Mouse (Mus musculus) hindbrain, postnatal 0 days (tissue): ENCODE measurements around the gene Clec5a. TPM values are rescaled to one million over a fixed set of nuclear protein-coding genes. Genes with fewer than 3 reads are reported as not detected.
"Not testable (repeated sequence)": the region's sequence is repeated elsewhere in the genome, so short reads cannot be mapped to it uniquely, and the experiment has no call there.

Experiments used
- ATAC-seq: fragments of 200-750 bp; cut with Nextera tagmentation; 2 replicates; pipeline ENCODE4 v1.8.0; 2017; ENCODE audit warnings: mild to moderate bottlenecking, moderate TSS enrichment, moderate library complexity
- DNase-seq: peaks from one replicate; pipeline ENCODE4 v3.0.0-alpha.2; 2015; ENCODE audit warnings: low spot score
- H3K27ac ChIP-seq: fragments of 300-500 bp; sonication (generic); 2 replicates; pipeline ENCODE4 v1.5.1; 2014; ENCODE audit warnings: mild to moderate bottlenecking
- H3K27me3 ChIP-seq: fragments of 300-500 bp; sonication (generic); 2 replicates; pipeline ENCODE4 v1.6.1; 2014; ENCODE audit warnings: low read length, mixed read lengths; ENCODE audit not compliant: insufficient read depth
- H3K36me3 ChIP-seq: fragments of 300-500 bp; sonication (generic); 2 replicates; pipeline ENCODE4 v1.6.1; 2014; ENCODE audit warnings: low read length, mixed read lengths; ENCODE audit not compliant: insufficient read depth
- H3K4me1 ChIP-seq: fragments of 300-500 bp; sonication (generic); 2 replicates; pipeline ENCODE4 v1.6.1; 2014; ENCODE audit warnings: antibody characterized with exemption, low read length, mixed read lengths; ENCODE audit not compliant: insufficient read depth
- H3K4me2 ChIP-seq: fragments of 300-500 bp; sonication (generic); 2 replicates; pipeline ENCODE4 v1.6.1; 2014; ENCODE audit warnings: low read depth, mild to moderate bottlenecking, low read length, moderate library complexity, mixed read lengths
- H3K4me3 ChIP-seq: fragments of 300-500 bp; sonication (generic); 2 replicates; pipeline ENCODE4 v1.5.1; 2014; ENCODE audit warnings: low read length
- H3K9ac ChIP-seq: fragments of 300-500 bp; sonication (generic); replicated peaks from 2 replicates; pipeline ENCODE4 v1.6.1; 2014; ENCODE audit warnings: mild to moderate bottlenecking, low read length, moderate library complexity, mixed read lengths
- H3K9me3 ChIP-seq: fragments of 300-500 bp; sonication (generic); 2 replicates; pipeline ENCODE4 v1.6.1; 2016; ENCODE audit warnings: low read length, mixed read lengths
- CTCF ChIP-seq: IDR thresholded peaks from 2 replicates; pipeline ENCODE4 v1.5.1; 2016; ENCODE audit warnings: antibody characterized with exemption, control low read depth, low read depth
- WGBS: fragments of 180-500 bp; shearing (Covaris S2); extraction: QIAGEN DNeasy Blood & Tissue Kit; methylation state at CpG from one replicate; pipeline ENCODE4 v1.1.7; 2014; 5-methylcytosine and 5-hydroxymethylcytosine counted together
- polyA plus RNA-seq: library from polyadenylated mRNA; unstranded; fragments of >200 nt; fragmentation: Nextera tagmentation; extraction: Ambion mirVana; gene quantifications from 2 replicates; pipeline ENCODE4 v1.2.1, GENCODE M21; 2015
- total RNA-seq: library from RNA; depleted of rRNA; stranded (reverse); fragments of >200 nt; gene quantifications from 2 replicates; pipeline ENCODE4 v1.2.3, GENCODE M21; 2014

Clec5a gene
- total and polyA plus RNA-seq, 2 experiments from 2014 or later: 0.58 to 0.78 TPM

GRCm38 (mm10) chr6:40607431-40607830 lies 21.8 kb upstream of the Clec5a start:
- no peak for ATAC-seq
- Histone ChIP-seq H3K36me3 (no peaks in the 10 kb centered on the region), H3K27ac (no peak overlapping the region), H3K4me3 (no peak overlapping the region), H3K4me2 (no peak overlapping the region), H3K9me3 (no peaks in the 10 kb centered on the region), H3K4me1 (no peaks in the 10 kb centered on the region), H3K27me3 (no peaks in the 10 kb centered on the region), H3K9ac (no peak overlapping the region)
- no peak for TF ChIP-seq CTCF
- DNase-seq: no peak

- not testable (repeated sequence) for H3K4me1 ChIP-seq, H3K4me2 ChIP-seq, H3K27me3 ChIP-seq, H3K27ac ChIP-seq, DNase-seq, H3K36me3 ChIP-seq, H3K9ac ChIP-seq, H3K9me3 ChIP-seq, H3K4me3 ChIP-seq, ATAC-seq
- WGBS: 30% methylated on average over 4 of the region's 4 CpGs
Measured at GRCm38 (mm10) chr6:40598546-40598945, 12.9 kb upstream of the Clec5a start.

- Histone ChIP-seq H3K9me3 (no peaks in the 10 kb centered on the region), H3K27ac (no peak overlapping the region), H3K27me3 (no peaks in the 10 kb centered on the region), H3K9ac (no peak overlapping the region), H3K36me3 (no peaks in the 10 kb centered on the region), H3K4me3 (no peak overlapping the region), H3K4me1 (no peaks in the 10 kb centered on the region), H3K4me2 (no peak overlapping the region)
- no peak for TF ChIP-seq CTCF
- ATAC-seq (no peak), DNase-seq (no peak)
- WGBS: 77% methylated on average over 3 of the region's 3 CpGs
Measured at GRCm38 (mm10) chr6:40594804-40595550, 9.4 kb upstream of the Clec5a start.

GRCm38 (mm10) chr6:40588346-40588745 lies 2.7 kb upstream of the Clec5a start:
- no peaks in the 10 kb centered on the region for H3K4me1 ChIP-seq
- DNase-seq (no peak), ATAC-seq (no peak)
- no peaks in the 10 kb centered on the region for H3K9me3 ChIP-seq
- H3K9ac ChIP-seq: no peak overlapping the region
- TF ChIP-seq CTCF: no peak
- H3K27me3 ChIP-seq: no peaks in the 10 kb centered on the region
- no peak overlapping the region for H3K4me3 ChIP-seq
- 93% methylated on average over 2 of the region's 2 CpGs for WGBS
- no peak overlapping the region for H3K27ac ChIP-seq
- no peaks in the 10 kb centered on the region for H3K36me3 ChIP-seq
- no peak overlapping the region for H3K4me2 ChIP-seq

GRCm38 (mm10) chr6:40584336-40584735 lies 1.3 kb downstream of the Clec5a start:
- WGBS: 71% methylated on average over 6 of the region's 6 CpGs
- no peak overlapping the region for H3K4me2 ChIP-seq
- H3K27me3 ChIP-seq: no peaks in the 10 kb centered on the region
- H3K4me3 ChIP-seq: no peak overlapping the region
- H3K27ac ChIP-seq: no peak overlapping the region
- no peaks in the 10 kb centered on the region for H3K4me1 ChIP-seq
- no peaks in the 10 kb centered on the region for H3K36me3 ChIP-seq
- H3K9ac ChIP-seq: no peak overlapping the region
- ATAC-seq (no peak), DNase-seq (peak; percentile 29)
- TF ChIP-seq CTCF: 0 out of 2 replicates have a peak, but pooled peaks have one; percentile 2
- no peaks in the 10 kb centered on the region for H3K9me3 ChIP-seq

GRCm38 (mm10) chr6:40576305-40576704 lies 9.3 kb downstream of the Clec5a start:
- no peaks in the 10 kb centered on the region for H3K36me3 ChIP-seq
- no peaks in the 10 kb centered on the region for H3K9me3 ChIP-seq
- no peak for TF ChIP-seq CTCF
- H3K9ac ChIP-seq: no peak overlapping the region
- ATAC-seq (no peak), DNase-seq (no peak)
- WGBS: 90% methylated on average over 1 of the region's 1 CpGs
- H3K27me3 ChIP-seq: no peaks in the 10 kb centered on the region
- no peak overlapping the region for H3K4me2 ChIP-seq
- H3K27ac ChIP-seq: no peak overlapping the region
- no peaks in the 10 kb centered on the region for H3K4me1 ChIP-seq
- H3K4me3 ChIP-seq: no peak overlapping the region

- Histone ChIP-seq H3K27ac (no peak overlapping the region), H3K36me3 (no peaks in the 10 kb centered on the region), H3K9me3 (no peaks in the 10 kb centered on the region), H3K27me3 (no peaks in the 10 kb centered on the region), H3K4me2 (no peak overlapping the region), H3K9ac (no peak overlapping the region), H3K4me1 (no peaks in the 10 kb centered on the region), H3K4me3 (no peak overlapping the region)
- 90% methylated on average over 3 of the region's 3 CpGs for WGBS
- DNase-seq (no peak), ATAC-seq (no peak)
- no peak for TF ChIP-seq CTCF
Measured at GRCm38 (mm10) chr6:40573618-40574017, 12.0 kb downstream of the Clec5a start.
